Mouse (Mus musculus): ENCODE measurements at regions not wholly inside any gene's neighbourhood (a gene's known extent, or its start where the extent isn't known, plus 50 kb on each side); places are given as distances from the start of the nearest gene placed in this dataset.

GRCm38 (mm10) chr10:19140628-19141027, 125.2 kb upstream of the Tnfaip3 start:
- DNase-seq (ENCODE audit: low spot score in 2 of 2): no peak

DNA sequence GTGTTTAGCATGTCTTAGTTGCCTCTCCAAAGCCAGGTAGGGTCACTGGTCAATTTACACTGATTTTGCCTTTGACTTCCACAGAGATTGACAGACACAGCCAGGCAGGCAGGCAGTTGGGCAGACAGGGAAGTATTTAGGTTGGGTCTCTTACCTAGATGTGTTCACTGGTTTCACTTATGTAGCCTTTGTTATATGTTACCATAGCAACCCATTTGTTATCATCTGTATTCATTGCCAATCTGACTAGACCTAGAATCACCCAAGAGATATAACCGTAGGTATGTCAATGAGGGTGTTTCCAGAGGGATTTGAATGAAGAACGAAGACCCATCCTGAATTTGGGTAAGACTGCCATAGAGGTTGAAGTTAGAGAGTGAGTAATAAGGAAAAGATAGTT, 123.8 kb upstream of the Tnfaip3 start:
- DNase-seq (ENCODE audit: low spot score in 2 of 2): no peak

DNA sequence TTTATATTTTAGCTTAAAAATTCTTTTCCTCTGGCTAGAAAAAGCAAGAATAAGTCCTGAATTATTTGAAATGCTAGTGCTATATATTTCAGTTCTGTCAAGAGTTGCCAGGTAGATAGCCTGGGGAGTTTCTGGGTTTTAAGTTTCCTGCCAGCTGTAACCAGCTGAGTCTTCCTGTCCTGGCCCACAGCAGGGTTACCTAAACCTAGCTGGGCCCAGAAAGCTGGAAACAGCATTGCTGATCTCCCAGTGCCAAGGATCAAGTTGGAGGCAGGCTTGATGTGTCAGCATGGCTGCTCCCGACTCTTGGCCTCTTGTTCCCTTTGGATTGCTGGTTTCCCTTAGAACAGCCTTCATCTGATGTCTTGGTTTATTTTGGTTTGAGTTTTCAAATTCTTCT, 122.8 kb upstream of the Tnfaip3 start:
- no peak for DNase-seq (ENCODE audit: low spot score in 2 of 2)

GRCm38 (mm10) chr10:19127581-19128291, 112.3 kb upstream of the Tnfaip3 start:
- no peak for DNase-seq (ENCODE audit: low spot score in 2 of 2)

DNA sequence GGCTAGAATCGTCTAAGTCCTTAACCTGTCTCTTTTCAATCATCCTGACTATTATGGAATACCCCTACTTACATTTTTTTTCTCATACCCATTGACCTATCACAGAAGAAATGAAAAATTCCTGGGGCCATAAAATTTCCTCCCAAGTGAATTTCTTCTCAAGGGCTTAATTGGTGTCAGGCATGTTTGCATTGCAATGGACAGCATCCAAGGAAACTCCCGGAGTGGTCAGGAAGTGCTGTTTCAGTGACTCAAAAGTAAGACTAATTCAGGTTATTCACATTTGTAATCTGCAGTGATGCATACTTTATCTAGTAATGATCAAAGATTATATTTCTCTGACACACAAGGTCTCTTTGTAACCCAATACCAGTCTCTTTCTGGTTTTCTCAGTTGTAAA, 111.5 kb upstream of the Tnfaip3 start:
- no peak for DNase-seq (ENCODE audit: low spot score in 2 of 2)

- no peak for DNase-seq (ENCODE audit: low spot score in 2 of 2)
Measured at GRCm38 (mm10) chr10:19126438-19126837, 111.0 kb upstream of the Tnfaip3 start.

DNA sequence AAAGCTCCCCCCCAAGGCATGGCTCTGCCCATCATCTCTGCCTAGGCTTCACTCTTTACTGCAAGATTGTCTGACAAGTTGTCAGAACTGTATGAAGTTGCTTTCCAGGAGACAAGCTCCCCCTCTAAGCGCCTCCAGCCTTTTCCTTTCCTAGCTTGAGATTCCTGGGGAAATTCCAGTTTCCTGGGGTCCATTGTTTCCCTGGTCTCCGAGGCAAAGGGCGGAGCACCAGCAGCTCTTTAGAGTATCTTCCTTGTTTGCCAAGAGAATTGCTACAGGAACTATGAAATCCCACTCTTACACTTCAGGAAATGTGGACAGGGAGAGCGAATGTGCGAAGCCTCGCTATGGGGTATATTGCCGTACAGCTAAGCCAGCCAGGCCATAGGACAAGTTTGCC, 108.2 kb upstream of the Tnfaip3 start:
- no peak for DNase-seq (ENCODE audit: low spot score in 2 of 2)

GRCm38 (mm10) chr10:19122221-19122620, 106.8 kb upstream of the Tnfaip3 start:
- DNase-seq (ENCODE audit: low spot score in 2 of 2): peak; percentile 63 to 68

- DNase-seq (ENCODE audit: low spot score in 2 of 2): no peak
Measured at GRCm38 (mm10) chr10:19119281-19120049, 104.0 kb upstream of the Tnfaip3 start.

DNA sequence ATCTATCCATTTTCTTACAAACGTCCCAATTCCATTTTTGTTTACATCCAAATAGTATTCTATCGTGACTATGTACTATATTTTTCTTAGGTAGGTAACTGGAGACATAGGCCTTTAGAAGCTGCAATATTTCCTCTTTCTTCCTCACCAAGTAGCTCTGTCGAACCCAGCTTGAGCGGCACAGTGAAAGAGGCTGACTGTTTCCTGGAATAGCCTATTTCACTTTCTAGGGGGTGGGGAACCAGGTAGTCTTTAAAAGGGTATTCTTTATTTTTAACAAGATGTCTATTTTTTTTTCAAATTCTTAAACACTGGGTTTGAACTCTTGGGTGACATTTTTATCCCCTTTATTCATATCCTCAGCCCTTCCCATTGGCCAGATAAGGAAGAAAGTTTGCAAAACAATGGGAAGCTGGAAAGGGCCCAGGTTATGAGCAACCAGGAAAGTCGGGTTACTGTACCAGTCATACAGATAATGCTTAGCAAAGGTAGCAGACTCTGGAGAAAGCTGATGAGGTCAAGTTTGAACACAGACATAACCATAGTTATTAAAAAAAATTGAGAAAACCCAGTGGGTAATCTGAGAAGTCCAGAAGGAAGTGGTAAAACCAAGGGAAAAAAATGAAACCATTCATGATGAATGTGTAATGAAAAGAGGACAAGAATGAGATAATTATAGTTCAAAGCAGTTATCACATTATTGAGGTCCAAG, 103.3 kb upstream of the Tnfaip3 start:
- DNase-seq (ENCODE audit: low spot score in 2 of 2): no peak

- no peak for DNase-seq (ENCODE audit: low spot score in 2 of 2)
Measured at GRCm38 (mm10) chr10:19117071-19117605, 101.7 kb upstream of the Tnfaip3 start.

- no peak for DNase-seq (ENCODE audit: low spot score in 2 of 2)
Measured at GRCm38 (mm10) chr10:19112459-19112858, 97.0 kb upstream of the Tnfaip3 start.

DNA sequence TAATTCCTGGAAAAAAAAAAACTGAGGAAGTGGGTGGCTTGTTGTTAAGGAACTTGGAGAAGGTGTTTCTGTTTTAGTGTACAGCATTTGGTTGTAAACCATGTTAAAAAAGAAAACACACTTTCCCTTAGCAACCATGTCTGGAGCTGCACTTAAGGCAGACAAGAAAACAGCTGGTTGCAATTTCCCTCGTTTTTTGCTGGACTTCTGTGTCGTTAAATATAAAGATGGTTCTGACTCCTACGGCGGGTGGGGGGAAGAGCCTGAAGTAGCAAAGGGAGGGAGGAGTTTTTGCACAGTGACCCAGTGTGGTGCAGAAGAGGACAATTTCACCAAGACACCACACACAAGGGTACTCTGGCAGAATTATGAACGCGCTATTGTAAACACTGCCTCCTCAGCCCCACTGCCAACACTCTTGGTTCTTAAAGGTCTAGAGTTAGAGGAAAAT, 89.8 kb upstream of the Tnfaip3 start:
- no peak for DNase-seq (ENCODE audit: low spot score in 2 of 2)

DNA sequence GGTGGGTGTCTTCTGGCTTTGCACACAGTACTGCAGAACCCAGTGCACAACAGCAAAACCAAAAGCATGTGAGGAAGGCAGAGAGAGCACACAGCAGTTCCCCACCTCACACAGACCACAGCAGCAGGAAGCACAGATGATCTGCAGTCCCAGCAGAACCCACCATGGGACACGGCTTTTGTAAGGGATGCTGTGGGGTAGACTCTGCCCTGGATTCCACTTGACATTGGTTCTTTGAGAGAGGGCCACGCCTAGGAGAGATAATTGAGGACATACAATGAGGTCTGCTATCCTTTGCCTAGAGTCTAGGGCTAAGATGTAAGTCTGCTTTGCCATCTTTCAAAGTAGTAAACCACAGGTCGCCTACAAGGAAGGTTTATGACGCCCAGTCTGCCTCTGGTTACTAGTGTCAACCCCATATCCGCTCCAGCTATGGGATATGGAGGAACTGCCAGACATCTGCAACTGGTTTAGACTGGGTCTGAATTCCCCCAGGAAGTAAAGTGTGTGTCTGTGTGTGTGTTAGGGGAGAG, 89.3 kb upstream of the Tnfaip3 start:
- no peak for DNase-seq (ENCODE audit: low spot score in 2 of 2)

- no peak for DNase-seq (ENCODE audit: low spot score in 2 of 2)
Measured at GRCm38 (mm10) chr10:19099369-19100285, 84.2 kb upstream of the Tnfaip3 start.

DNA sequence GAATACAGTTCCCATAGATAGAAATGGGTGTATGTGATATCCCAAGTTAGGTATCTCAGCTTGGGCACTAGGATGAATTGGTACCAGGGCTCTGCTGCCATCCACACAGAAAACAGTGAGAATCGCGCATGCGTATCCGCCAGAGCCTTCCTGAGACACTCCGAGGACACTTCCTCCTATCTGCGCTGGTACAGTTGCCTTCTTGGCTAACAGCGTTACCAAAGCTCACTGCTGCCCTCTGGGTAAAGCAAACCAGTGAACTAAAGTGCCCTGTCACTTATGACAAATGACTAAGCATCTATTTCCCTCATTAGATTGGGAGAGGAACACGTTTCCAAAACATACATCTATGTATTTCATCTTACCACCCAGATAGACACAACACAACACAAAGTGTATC, 78.8 kb upstream of the Tnfaip3 start:
- peak; percentile 8 to 30 for DNase-seq (ENCODE audit: low spot score in 2 of 2)

- DNase-seq (ENCODE audit: low spot score in 2 of 2): no peak
Measured at GRCm38 (mm10) chr10:19093689-19094088, 78.2 kb upstream of the Tnfaip3 start.

- no peak for DNase-seq (ENCODE audit: low spot score in 2 of 2)
Measured at GRCm38 (mm10) chr10:19091949-19092348, 76.5 kb upstream of the Tnfaip3 start.

DNA sequence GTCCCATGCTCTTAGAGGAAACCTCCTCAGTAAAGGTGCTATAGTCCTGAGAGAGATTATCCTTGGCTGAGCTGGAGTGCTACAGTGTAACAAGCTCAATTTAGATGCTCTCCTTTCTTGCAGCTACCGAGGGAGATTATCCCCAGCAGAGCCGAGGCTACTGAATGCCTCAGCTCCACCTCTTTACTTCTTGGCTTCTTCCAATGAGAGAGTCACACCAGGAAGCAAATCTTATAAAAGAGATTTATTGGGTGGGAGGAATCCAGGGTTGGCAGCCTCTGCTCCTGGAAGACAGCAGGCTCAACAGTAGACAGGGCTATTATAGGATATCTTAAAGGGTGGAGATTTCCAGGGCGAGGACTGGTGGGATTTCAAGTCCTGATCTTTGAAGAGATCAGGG, 75.7 kb upstream of the Tnfaip3 start:
- no peak for DNase-seq (ENCODE audit: low spot score in 2 of 2)

DNA sequence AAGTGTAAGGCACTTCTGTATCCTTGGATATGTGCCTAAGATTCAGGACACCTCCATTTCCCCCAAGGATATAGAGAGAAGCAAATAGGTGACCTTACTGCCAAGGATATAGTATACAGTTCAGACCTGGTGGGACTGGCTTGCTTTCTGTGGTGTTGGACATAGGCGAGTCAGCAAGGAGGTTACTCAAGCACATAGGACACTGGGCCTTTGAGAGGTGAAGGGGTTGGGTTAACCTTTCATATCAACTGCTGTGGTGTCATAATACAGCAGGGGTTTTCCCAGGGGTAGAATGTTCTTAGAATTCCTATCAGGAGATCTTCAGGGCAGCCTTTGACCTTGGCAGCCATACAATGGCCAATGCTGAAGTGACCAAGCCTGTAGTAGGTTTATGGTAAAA, 71.5 kb upstream of the Tnfaip3 start:
- DNase-seq (ENCODE audit: low spot score in 2 of 2): no peak

GRCm38 (mm10) chr10:19082136-19082535, 66.7 kb upstream of the Tnfaip3 start:
- DNase-seq (ENCODE audit: low spot score in 2 of 2): no peak
